Mouse (Mus musculus) spleen, adult 12 weeks (tissue): ENCODE results near the gene Sae1.
A peak's percentile ranks its signal among the peaks of the same experiment; 100 is the strongest.

ENCODE experiments used
- DNase-seq: peaks from one replicate; pipeline ENCODE4 v3.0.0; 2022; ENCODE audit warnings: low spot score

The Sae1 gene

GRCm38 (mm10) chr7:16364319-16364718, 23.3 kb downstream of the Sae1 start:
- no peak for DNase-seq

- DNase-seq, result no peak
Observed at GRCm38 (mm10) chr7:16357602-16358001, 30.0 kb downstream of the Sae1 start.

GRCm38 (mm10) chr7:16355854-16356594, 31.6 kb downstream of the Sae1 start:
- DNase-seq, result no peak

GRCm38 (mm10) chr7:16349999-16350398, 37.6 kb downstream of the Sae1 start:
- DNase-seq, result no peak

GRCm38 (mm10) chr7:16345297-16345696, 42.3 kb downstream of the Sae1 start:
- DNase-seq, result no peak

GRCm38 (mm10) chr7:16344598-16344997, 43.0 kb downstream of the Sae1 start:
- DNase-seq, result no peak

GRCm38 (mm10) chr7:16337733-16338132, 49.9 kb downstream of the Sae1 start:
- DNase-seq, result no peak

- no peak for DNase-seq
Observed at GRCm38 (mm10) chr7:16329146-16329545, 58.5 kb downstream of the Sae1 start.

GRCm38 (mm10) chr7:16326607-16326971, 61.0 kb downstream of the Sae1 start:
- no peak for DNase-seq

- DNase-seq, result peak; percentile 32
Observed at GRCm38 (mm10) chr7:16325920-16326606, 61.5 kb downstream of the Sae1 start.

GRCm38 (mm10) chr7:16324661-16325060, 62.9 kb downstream of the Sae1 start:
- no peak for DNase-seq

GRCm38 (mm10) chr7:16320479-16320878, 67.1 kb downstream of the Sae1 start:
- DNase-seq, result no peak

- no peak for DNase-seq
Observed at GRCm38 (mm10) chr7:16319216-16319615, 68.4 kb downstream of the Sae1 start.

- DNase-seq, result no peak
Observed at GRCm38 (mm10) chr7:16317094-16317493, 70.5 kb downstream of the Sae1 start.

GRCm38 (mm10) chr7:16315222-16315759, 72.3 kb downstream of the Sae1 start:
- DNase-seq, result no peak

GRCm38 (mm10) chr7:16314221-16314775, 73.3 kb downstream of the Sae1 start:
- DNase-seq, result no peak

- DNase-seq, result peak; percentile 73
Observed at GRCm38 (mm10) chr7:16313481-16314220, 74.0 kb downstream of the Sae1 start.

GRCm38 (mm10) chr7:16312672-16313311, 74.8 kb downstream of the Sae1 start:
- DNase-seq, result peak; percentile 35

- peak; percentile 20 for DNase-seq
Observed at GRCm38 (mm10) chr7:16312011-16312671, 75.5 kb downstream of the Sae1 start.

GRCm38 (mm10) chr7:16311453-16312004, 76.1 kb downstream of the Sae1 start:
- no peak for DNase-seq
